Mouse (Mus musculus) Muller cell, postnatal 12 days (primary cell): ENCODE results near the gene Suco.

Experiments used
- DNase-seq: peaks from one replicate; pipeline ENCODE4 v3.0.0-alpha.2; 2015; ENCODE audit errors: inconsistent ontology term

Gene Suco

DNA sequence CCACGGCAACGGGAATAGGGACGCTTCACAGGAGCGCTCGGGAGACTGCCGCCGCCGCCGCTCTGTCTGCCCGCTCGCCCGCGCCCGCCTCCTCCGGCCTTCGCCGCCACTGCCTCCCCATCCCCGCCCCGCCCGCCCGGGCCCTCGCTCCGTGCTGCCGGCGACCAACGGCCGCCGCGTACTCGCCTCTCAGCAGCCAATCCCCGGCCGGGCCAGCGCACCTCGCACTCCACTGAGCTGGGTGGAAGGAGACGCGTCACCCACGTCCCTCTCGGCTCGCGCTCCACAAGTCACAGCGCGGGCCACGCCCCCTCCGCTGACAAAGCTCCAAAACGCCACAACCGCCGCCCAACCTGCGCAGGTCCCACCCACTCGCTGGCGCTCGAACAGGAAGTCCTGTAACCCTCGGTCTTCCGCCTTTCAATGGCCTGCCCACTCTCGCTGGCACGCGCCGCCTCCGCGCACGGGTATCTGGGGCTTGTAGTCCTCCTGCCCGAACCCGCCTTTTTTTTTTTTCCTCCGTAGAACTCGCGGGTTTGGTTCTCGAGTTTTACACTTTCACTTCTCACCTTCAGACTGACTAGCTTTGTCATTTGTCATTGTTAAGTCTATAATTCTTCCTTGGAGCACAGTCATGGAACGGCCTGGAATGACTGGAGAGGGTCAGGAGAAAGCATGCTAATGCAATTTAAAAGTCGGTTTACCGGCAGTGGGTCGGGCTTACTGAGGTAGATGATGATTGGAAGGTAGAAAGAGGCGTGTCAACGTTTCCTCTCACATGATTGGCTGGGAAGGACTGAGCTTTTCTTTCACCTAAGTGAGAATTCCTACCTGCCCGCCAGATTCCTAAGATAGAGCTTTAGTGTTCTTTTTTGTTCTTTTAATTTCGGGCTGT lies at the start of gene Suco:
Gene Suco, minus strand, starts transcription at position 130 of the 895 bp plus-strand sequence.
- DNase-seq, result peak; percentile 100

- DNase-seq, result peak; percentile 84
These were observed 48.9 kb upstream of the Suco start for GRCm38 (mm10) chr1:161925281-161925805.

DNA sequence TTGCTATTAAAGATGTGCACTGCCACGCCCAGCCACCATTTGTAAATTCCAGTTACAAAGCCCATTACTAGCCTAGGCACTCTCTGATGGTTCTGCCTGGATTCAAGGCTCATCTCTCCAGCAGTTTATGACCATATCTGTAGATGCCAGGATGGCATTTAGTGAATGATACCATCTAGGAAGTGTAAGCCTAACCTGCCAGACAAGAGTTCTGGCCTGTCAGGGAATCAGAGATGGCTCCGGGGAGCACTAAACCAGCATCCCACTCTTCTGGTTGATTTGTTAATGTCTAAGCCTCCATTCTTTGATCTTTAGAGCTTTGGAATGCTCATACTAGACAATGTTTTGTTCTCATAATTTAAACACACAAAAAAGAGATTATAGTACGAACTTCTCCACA lies 47.8 kb upstream of the Suco start:
- no peak for DNase-seq

DNA sequence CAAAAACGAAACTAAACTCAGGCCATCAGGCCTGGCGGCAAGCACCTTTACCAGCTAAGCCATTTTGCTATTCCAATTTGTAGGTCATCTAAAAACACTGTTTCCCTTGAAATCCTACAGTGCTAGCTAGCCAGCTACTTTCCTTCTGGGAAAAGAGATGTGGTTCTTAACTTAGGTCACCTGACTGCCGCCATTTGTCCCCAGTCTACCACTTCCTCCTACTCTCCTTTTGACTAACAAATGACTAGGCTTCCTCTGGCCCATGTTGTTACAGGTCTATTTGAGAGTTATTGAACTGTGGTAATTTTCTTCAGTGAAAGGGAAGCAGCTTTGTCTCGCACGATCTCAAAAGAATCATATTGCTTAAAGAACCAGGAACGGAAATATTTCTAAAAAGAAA lies 45.4 kb upstream of the Suco start:
- no peak for DNase-seq

DNA sequence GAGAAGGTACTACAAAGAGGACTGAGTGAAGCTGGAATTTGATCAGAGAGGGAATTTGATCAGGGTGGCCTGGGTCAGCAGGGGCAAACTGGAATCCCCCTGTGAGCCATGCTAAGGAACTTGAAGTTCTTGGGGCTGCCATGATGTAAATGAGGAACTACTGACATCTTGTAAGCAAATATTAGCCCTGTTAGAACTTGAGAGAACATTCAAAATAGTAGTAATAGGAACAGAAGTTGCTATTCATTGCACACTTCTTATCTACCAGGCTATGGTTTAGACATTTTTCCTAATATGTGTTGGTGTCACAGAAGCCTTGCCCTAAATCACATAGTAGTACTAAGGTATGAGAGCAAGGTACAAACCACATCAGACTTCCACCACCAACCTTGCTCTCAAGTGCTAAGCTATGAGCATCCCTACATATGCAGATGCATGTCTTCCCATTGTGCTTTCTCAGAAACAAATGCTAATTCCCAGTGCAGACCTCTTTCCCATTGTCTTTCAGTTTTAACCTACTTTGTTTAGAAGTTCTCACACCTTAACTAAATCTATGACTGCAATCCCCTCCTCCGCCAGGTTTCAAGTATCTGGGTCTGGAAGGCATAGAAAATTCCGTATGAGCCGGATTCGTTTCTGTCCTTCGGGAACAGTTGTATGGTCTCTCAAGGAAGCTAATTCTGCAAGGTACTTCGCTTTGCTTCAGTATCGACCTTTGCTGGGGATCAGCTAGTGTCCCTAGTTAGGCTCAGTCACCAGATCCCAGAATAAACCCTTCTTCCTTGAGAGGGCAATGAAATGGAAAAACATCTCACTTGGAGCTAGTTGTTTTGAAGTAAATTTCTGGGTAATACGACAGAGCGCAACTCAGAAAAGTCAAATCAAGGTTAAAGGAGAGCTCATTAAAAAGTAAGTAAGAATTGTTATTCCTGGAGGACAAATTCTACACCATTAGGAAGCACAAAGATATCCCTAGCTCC lies 44.3 kb upstream of the Suco start:
- no peak for DNase-seq

- no peak for DNase-seq
These were observed 43.1 kb upstream of the Suco start for GRCm38 (mm10) chr1:161919594-161919993.

- DNase-seq, result no peak
These were observed 42.3 kb upstream of the Suco start for GRCm38 (mm10) chr1:161918682-161919372.

DNA sequence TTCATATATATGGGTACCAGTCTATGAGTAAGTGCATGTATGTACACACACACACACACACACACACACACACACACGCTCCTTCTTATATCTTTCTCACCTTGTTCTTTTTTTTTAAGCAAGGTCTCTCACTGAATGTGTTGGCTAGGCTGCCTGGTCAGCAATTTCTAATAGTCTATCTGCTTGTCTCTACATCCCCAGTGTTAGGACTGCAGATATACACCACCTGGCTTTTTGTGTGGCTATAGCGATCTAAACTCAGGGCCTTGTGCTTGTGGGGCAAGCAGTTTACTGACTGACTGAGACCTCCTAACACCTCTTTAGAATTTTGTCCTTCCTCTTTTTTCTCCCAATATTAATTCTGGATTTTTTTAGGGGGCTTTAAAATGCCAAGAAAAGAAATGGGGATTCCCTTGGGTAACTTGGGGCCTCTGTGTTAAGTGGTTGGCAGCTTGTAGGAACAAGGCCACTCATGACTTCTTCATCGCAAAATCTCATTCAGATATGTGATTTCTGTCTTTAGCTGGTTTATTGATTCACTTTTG lies 41.5 kb upstream of the Suco start:
- DNase-seq, result no peak

DNA sequence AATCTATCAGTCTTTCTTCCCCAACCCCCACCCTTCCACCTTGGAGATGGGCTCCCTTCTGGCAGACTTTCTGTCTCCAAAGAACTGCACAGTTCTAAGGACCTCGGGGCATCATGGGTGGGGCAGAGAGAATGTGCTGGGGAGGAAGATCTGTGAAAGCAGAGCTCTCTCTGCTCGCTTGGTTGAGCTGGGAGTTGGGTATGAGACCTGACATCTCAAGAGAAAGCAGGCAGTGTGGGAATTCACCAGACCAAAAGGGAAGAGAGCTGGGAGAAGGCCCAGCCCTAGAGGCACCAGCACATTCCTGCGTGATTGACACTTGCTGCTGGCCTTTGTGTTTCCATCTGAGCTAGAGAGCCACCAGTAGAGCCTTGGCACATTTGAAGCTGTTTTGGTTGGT lies 39.6 kb upstream of the Suco start:
- DNase-seq, result peak; percentile 94

DNA sequence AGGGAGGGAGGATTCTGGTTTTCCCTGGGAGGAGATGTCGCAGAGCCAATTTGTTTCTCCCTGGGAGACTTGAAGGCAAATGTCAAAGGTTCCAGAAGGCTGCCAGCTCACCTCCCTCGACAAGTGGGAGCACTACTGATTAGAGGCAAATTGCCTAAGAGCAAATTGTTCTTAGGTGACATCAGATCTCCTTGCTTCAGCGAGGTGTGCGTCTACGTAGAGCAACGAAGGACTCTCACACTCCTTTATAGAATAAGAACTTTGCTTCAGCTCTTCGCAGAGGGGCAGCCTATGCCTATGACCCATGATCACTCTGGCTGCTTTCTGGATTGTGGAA lies 37.1 kb upstream of the Suco start:
- no peak for DNase-seq

GRCm38 (mm10) chr1:161912940-161913647 lies 36.6 kb upstream of the Suco start:
- DNase-seq, result no peak

- DNase-seq, result no peak
These were observed 32.6 kb upstream of the Suco start for GRCm38 (mm10) chr1:161909074-161909473.

GRCm38 (mm10) chr1:161907795-161908457 lies 31.4 kb upstream of the Suco start:
- no peak for DNase-seq

DNA sequence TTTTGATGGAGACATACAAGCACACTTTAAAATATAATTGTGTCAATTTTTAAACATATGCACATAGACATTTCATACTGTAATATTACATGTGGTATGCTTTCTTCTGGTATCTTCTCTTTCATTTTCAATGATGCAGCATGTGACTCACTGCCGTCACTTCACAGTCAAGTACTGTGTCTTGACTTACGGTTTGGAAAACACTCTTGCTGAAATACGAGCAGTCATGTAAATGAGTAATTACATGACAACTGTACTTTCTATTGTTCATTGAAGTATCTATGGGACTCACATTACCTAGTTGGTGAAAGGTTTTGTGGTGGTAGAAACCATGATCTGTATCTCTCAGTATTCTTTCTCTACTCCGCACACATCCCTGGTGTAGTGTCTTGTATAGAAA lies 30.6 kb upstream of the Suco start:
- no peak for DNase-seq

DNA sequence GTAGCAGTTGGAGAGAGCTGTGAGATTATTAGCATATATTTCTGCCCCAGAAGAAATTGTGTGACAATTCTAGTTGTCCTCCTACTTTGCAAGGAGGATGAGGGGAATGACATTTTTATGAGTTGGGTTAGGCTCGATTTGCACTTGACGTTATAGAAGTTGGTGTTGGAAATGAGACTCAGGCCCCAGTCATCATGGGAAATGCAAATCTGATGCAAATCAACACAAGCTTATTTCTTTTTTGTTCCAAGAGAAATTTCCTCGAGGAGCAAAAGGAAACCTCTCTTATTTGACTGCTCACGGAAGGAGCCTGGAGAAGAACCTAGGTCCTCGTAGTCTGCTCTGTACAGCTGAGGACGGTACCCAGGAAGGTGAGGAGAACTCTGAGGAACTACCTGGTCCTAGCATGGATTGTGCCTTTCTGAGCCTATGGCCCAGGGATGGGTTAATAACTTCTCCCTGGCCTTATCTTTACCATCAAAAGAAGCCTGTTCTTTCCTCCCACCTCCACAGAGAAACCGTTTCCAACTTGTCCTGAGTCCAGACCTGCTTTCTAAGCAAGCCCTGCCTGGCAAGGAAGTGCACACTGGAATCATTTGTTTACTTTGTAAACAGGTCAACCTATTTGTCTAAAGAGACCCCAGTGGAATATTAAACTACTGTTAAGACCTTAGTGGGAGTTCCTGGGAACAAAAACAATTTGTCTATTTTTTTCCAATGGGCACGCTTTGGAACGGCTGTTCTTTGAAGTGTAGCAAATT lies 26.4 kb upstream of the Suco start:
- DNase-seq, result no peak

DNA sequence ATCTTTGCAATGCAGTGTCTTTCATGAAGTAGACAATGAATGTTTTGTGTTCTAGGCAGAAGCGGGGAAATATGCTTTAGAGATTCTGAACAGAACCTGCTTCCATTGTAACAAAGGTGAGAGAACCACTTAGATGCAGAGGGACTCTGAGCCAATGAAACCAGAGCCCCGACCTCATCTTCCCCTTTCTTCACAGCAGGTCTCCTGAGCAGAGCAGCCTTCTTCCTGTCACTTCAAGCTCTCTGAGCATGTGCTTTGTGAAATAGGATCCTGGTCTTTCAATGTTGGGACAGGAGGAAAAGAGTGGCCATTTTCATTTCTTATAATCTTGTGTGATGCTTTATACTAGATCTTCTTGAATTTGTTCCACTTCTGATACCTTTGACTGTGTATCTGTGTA lies 23.6 kb upstream of the Suco start:
- no peak for DNase-seq

- DNase-seq, result no peak
These were observed 20.8 kb upstream of the Suco start for GRCm38 (mm10) chr1:161897235-161897634.

DNA sequence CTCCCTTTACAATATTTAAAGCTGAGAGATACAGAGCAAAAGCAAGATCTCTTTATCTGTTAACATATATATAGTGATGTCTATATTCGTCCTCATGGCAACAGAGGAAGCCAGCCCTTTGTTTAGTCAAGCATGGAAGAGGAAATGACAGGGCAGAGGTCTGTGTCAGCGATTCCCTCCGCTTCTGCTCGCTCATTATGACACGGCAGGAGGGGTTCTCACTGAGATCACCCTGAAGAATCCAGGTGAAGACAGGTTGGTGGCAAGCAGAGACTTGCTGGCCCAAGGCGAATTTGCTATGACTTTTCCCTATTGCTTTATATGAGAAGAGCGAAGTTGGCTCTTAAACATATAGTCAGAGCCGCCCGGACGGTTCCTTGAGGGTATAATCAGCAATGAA lies 19.6 kb upstream of the Suco start:
- DNase-seq, result no peak

GRCm38 (mm10) chr1:161895014-161895413 lies 18.5 kb upstream of the Suco start:
- no peak for DNase-seq

DNA sequence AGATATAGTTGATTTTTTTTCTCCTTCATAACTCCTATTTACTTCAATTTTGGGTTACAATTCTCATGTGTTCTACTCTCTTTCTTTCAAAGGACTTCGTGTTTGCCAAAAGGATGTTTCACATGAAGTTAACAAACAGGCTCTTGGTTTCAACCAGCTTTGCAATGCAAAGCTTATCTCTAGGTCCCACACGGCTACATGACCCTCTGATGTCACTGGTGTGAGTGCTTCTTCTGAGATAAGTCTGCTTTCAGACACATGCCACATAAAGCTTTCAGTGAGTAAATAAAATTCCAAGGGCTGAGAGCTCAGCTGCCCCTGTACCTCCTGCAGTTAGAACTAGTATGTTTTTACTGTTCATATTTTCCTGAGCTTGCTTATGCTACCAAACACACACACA lies 18.1 kb upstream of the Suco start:
- DNase-seq, result no peak
